Mouse (Mus musculus): ENCODE data around the gene Nt5c2.

GRCm38 (mm10) chr19:46953536-46953935 lies 61.4 kb downstream of the Nt5c2 start:
- TF ChIP-seq CTCF (IDR thresholded peaks at IDR 0.05; ENCODE audit: low read depth, low read length) (no peak), POLR2A (IDR thresholded peaks at IDR 0.05; ENCODE audit: borderline replicate concordance, low read depth, low read length) (no peak)
